Mouse (Mus musculus): ENCODE measurements around the gene Tspan17.

- peak; percentile 62 for TF ChIP-seq CTCF (conservative IDR thresholded peaks at IDR 0.05; ENCODE audit: low read length)
- no peak for TF ChIP-seq NANOG (IDR thresholded peaks at IDR 0.05; ENCODE audit: borderline replicate concordance, low read length)
- no peak for TF ChIP-seq POU5F1 (IDR thresholded peaks at IDR 0.05; ENCODE audit: borderline replicate concordance, low read length)
Observed at GRCm38 (mm10) chr13:54805134-54805838, 16.1 kb downstream of the Tspan17 start.

Measured in E14TG2a.4 (cell line).